Mouse (Mus musculus) ES-E14 (cell line): ENCODE measurements around the gene 4930470P17Rik. TPM values are rescaled to one million over a fixed set of nuclear protein-coding genes. Genes with fewer than 3 reads are reported as not detected.
"Not testable (repeated sequence)": the region's sequence is repeated elsewhere in the genome, so short reads cannot be mapped to it uniquely, and the experiment has no call there.

Experiments used
- DNase-seq: peaks from one replicate; pipeline ENCODE4 v3.0.0-alpha.2; 2013; ENCODE audit warnings: low read depth, low spot score
- H3K27ac ChIP-seq: 2 replicates; pipeline ENCODE4 v1.5.1; 2012; ENCODE audit warnings: low read depth, mild to moderate bottlenecking, low read length, moderate library complexity, mixed read lengths; ENCODE audit not compliant: poor library complexity, insufficient read depth, severe bottlenecking
- H3K36me3 ChIP-seq: 2 replicates; pipeline ENCODE4 v1.6.1; 2012; ENCODE audit warnings: mild to moderate bottlenecking, low read length, moderate library complexity, mixed read lengths; ENCODE audit not compliant: control insufficient read depth, poor library complexity, insufficient read depth, severe bottlenecking
- H3K4me1 ChIP-seq, 2 experiments: fragments of 150-350 bp in 1 of 2; sonication (generic) in 1 of 2; 2 replicates each; pipeline ENCODE4 v1.6.1; 2012; ENCODE audit warnings: low read length in 2 of 2, mild to moderate bottlenecking in 1 of 2, mixed read lengths in 1 of 2; ENCODE audit not compliant: control insufficient read depth in 2 of 2, insufficient read depth in 2 of 2, poor library complexity in 1 of 2
- H3K4me3 ChIP-seq, 2 experiments: fragments of 150-350 bp in 1 of 2; sonication (generic) in 1 of 2; 2 replicates each; pipeline ENCODE4 v1.5.1; 2012; ENCODE audit warnings: low read length in 2 of 2, low read depth in 1 of 2, mild to moderate bottlenecking in 1 of 2, mixed read lengths in 1 of 2; ENCODE audit not compliant: insufficient read depth in 1 of 2, poor library complexity in 1 of 2, severe bottlenecking in 1 of 2
- H3K9ac ChIP-seq: 2 replicates; pipeline ENCODE4 v1.6.1; 2012; ENCODE audit warnings: low read depth, mild to moderate bottlenecking, low read length, mixed read lengths; ENCODE audit not compliant: poor library complexity, insufficient read depth, severe bottlenecking
- H3K9me3 ChIP-seq: fragments of 150-350 bp; sonication (generic); 2 replicates; pipeline ENCODE4 v1.6.1; 2012; ENCODE audit warnings: low read depth, mild to moderate bottlenecking, low read length; ENCODE audit not compliant: control insufficient read depth, insufficient read depth
- CHD2 ChIP-seq: IDR thresholded peaks from 2 replicates; pipeline ENCODE4 v1.6.1; 2014; ENCODE audit warnings: mild to moderate bottlenecking, low read depth, low read length, inconsistent platforms
- HCFC1 ChIP-seq: IDR thresholded peaks from 2 replicates; pipeline ENCODE4 v1.6.1; 2012; ENCODE audit warnings: low read length, inconsistent platforms, borderline replicate concordance; ENCODE audit not compliant: insufficient read depth
- MAFK ChIP-seq: IDR thresholded peaks from 2 replicates; pipeline ENCODE4 v1.6.1; 2014; ENCODE audit warnings: mild to moderate bottlenecking, low read depth, low read length, inconsistent platforms; ENCODE audit not compliant: insufficient read depth
- ZC3H11A ChIP-seq: IDR thresholded peaks from 2 replicates; pipeline ENCODE4 v1.6.1; 2012; ENCODE audit warnings: low read depth, mild to moderate bottlenecking, inconsistent platforms, low read length, borderline replicate concordance
- ZNF384 ChIP-seq: IDR thresholded peaks from 2 replicates; pipeline ENCODE4 v1.6.1; 2012; ENCODE audit warnings: low read depth, low read length, inconsistent platforms
- in situ Hi-C, 2 experiments: fragments of 600-800 bp; cut with MboI; formaldehyde crosslinking; loops; one replicate each; pipeline ENCODE4 v1.15.1; 2025; ENCODE audit warnings: low sequenced_read_pairs in 2 of 2, inconsistent platforms in 1 of 2; ENCODE audit not compliant: unreplicated experiment in 2 of 2
- total RNA-seq: library from RNA; depleted of rRNA; stranded (reverse); fragments of 300-350 nt; gene quantifications from 2 replicates; pipeline ENCODE4 v1.2.3, GENCODE M21; 2012

Gene 4930470P17Rik
- total RNA-seq, 1 experiment: not detected

GRCm38 (mm10) chr2:170622985-170623384 lies 21.2 kb upstream of the 4930470P17Rik start:
- H3K9me3 ChIP-seq: no peaks in the 10 kb centered on the region
- in situ Hi-C loops: no loop called here
- DNase-seq: no peak
- peaks cover 2 to 4% of the 10 kb centered on the region in 2 experiments; a peak in 1 of 4 replicates for H3K4me1 ChIP-seq
- no peak for TF ChIP-seq CHD2
- TF ChIP-seq HCFC1: no peak
- TF ChIP-seq MAFK: no peak
- TF ChIP-seq ZC3H11A: no peak
- TF ChIP-seq ZNF384: no peak
- no peaks in the 10 kb centered on the region for H3K36me3 ChIP-seq
- no peak overlapping the region for H3K27ac ChIP-seq
- no peak overlapping the region for H3K4me3 ChIP-seq
- H3K9ac ChIP-seq: no peak overlapping the region

- in situ Hi-C loops: no loop called here
- no peak for TF ChIP-seq MAFK
- TF ChIP-seq CHD2: no peak
Observed at GRCm38 (mm10) chr2:170618862-170619492, 17.2 kb upstream of the 4930470P17Rik start.

GRCm38 (mm10) chr2:170611794-170612193 lies 10.0 kb upstream of the 4930470P17Rik start:
- in situ Hi-C loops: not testable (repeated sequence)

More at GRCm38 (mm10) chr2:170618862-170619492, 17.2 kb upstream of the 4930470P17Rik start:
- no peak for DNase-seq
- Histone ChIP-seq H3K27ac (no peak overlapping the region), H3K4me1 (peaks cover 2 to 3% of the 10 kb centered on the region in 2 experiments; a peak in 1 of 4 replicates), H3K4me3 (no peak overlapping the region), H3K9ac (no peak overlapping the region), H3K9me3 (no peaks in the 10 kb centered on the region), H3K36me3 (no peaks in the 10 kb centered on the region)

GRCm38 (mm10) chr2:170601171-170601570 lies 646 bp downstream of the 4930470P17Rik start:
- H3K4me1 ChIP-seq: peaks cover 0 to 3% of the 10 kb centered on the region in 2 experiments; a peak in 1 of 4 replicates
- H3K4me3 ChIP-seq: peak overlapping the region in 1 of 2 experiments; percentile 43; a peak in 2 of 4 replicates
- H3K27ac ChIP-seq: no peak overlapping the region
- H3K9me3 ChIP-seq: no peaks in the 10 kb centered on the region
- no peaks in the 10 kb centered on the region for H3K36me3 ChIP-seq
- H3K9ac ChIP-seq: no peak overlapping the region
- TF ChIP-seq ZNF384: no peak
- no peak for TF ChIP-seq ZC3H11A
- TF ChIP-seq HCFC1: no peak
- TF ChIP-seq MAFK: no peak
- TF ChIP-seq CHD2: no peak
- DNase-seq: peak; percentile 79
- in situ Hi-C loops: loop anchor here in 1 of 2 experiments (10.0 kb wide), 1 partner anchor 274 kb away; no protein-coding TSS in a partner anchor

More at GRCm38 (mm10) chr2:170611794-170612193, 10.0 kb upstream of the 4930470P17Rik start:
- not testable (repeated sequence) for H3K9me3 ChIP-seq, H3K4me1 ChIP-seq, DNase-seq, H3K27ac ChIP-seq, H3K4me3 ChIP-seq, H3K9ac ChIP-seq, H3K36me3 ChIP-seq

- TF ChIP-seq CHD2 (no peak), HCFC1 (no peak), ZC3H11A (no peak; the same call in 1 of the 2 replicates), ZNF384 (no peak), MAFK (no peak)
- Histone ChIP-seq H3K36me3 (no peaks in the 10 kb centered on the region), H3K27ac (no peak overlapping the region), H3K9me3 (no peaks in the 10 kb centered on the region), H3K4me3 (no peak overlapping the region), H3K9ac (no peak overlapping the region), H3K4me1 (peaks cover 0 to 3% of the 10 kb centered on the region in 2 experiments; a peak in 1 of 4 replicates)
- in situ Hi-C loops: loop anchor here (5.0 to 10.0 kb wide), 3 partner anchors 75 to 153 kb away; no protein-coding TSS in a partner anchor
- peak; percentile 40 for DNase-seq
Observed at GRCm38 (mm10) chr2:170597586-170597985, 4.2 kb downstream of the 4930470P17Rik start.
